Mouse (Mus musculus) neural tube, embryonic 12.5 days (tissue): Measurements from ENCODE around the gene Nt5c1a. TPM values are rescaled to one million over a fixed set of nuclear protein-coding genes. Genes with fewer than 3 reads are reported as not detected.

Experiments
- ATAC-seq: fragments of 200-750 bp; cut with Nextera tagmentation; 2 replicates; pipeline ENCODE4 v1.8.0; 2017; ENCODE audit warnings: low read depth, mild to moderate bottlenecking, moderate TSS enrichment, moderate library complexity; ENCODE audit not compliant: low FRiP score
- H3K27ac ChIP-seq: fragments of 300-500 bp; sonication (generic); 2 replicates; pipeline ENCODE4 v1.5.1; 2016
- H3K27me3 ChIP-seq: fragments of 300-500 bp; sonication (generic); replicated peaks from 2 replicates; pipeline ENCODE4 v1.6.1; 2016; ENCODE audit warnings: mild to moderate bottlenecking
- H3K36me3 ChIP-seq: fragments of 300-500 bp; sonication (generic); 2 replicates; pipeline ENCODE4 v1.6.1; 2016; ENCODE audit warnings: mild to moderate bottlenecking
- H3K4me1 ChIP-seq: fragments of 300-500 bp; sonication (generic); 2 replicates; pipeline ENCODE4 v1.6.1; 2016
- H3K4me2 ChIP-seq: fragments of 300-500 bp; sonication (generic); replicated peaks from 2 replicates; pipeline ENCODE4 v1.6.1; 2016; ENCODE audit warnings: mild to moderate bottlenecking
- H3K4me3 ChIP-seq: fragments of 300-500 bp; sonication (generic); 2 replicates; pipeline ENCODE4 v1.5.1; 2016
- H3K9ac ChIP-seq: fragments of 300-500 bp; sonication (generic); 2 replicates; pipeline ENCODE4 v1.6.1; 2016; ENCODE audit warnings: mild to moderate bottlenecking
- H3K9me3 ChIP-seq: fragments of 300-500 bp; sonication (generic); 2 replicates; pipeline ENCODE4 v1.6.1; 2016; ENCODE audit warnings: mild to moderate bottlenecking
- WGBS: fragments of 180-500 bp; shearing (Covaris S2); methylation state at CpG from one replicate; pipeline ENCODE4 v1.1.7; 2016; 5-methylcytosine and 5-hydroxymethylcytosine counted together
- polyA plus RNA-seq: library from polyadenylated mRNA; unstranded; fragments of >200 nt; fragmentation: Nextera tagmentation; extraction: Ambion mirVana; gene quantifications from 2 replicates; pipeline ENCODE4 v1.2.1, GENCODE M21; 2016

Gene Nt5c1a
- polyA plus RNA-seq, 1 experiment from 2014 or later = 0.15 TPM

- no peak overlapping the region for H3K4me2 ChIP-seq
- no peak overlapping the region for H3K9ac ChIP-seq
- no peak for ATAC-seq
- no peaks in the 10 kb centered on the region for H3K9me3 ChIP-seq
- 0 out of 2 replicates have a peak, but pooled peaks cover 5% of the 10 kb centered on the region for H3K27me3 ChIP-seq
- no peak overlapping the region for H3K4me3 ChIP-seq
- WGBS = 95% methylated on average over 9 of the region's 9 CpGs
- no peaks in the 10 kb centered on the region for H3K4me1 ChIP-seq
- H3K27ac ChIP-seq = no peak overlapping the region
- no peaks in the 10 kb centered on the region for H3K36me3 ChIP-seq
Observed at GRCm38 (mm10) chr4:123213975-123214374, 12.7 kb downstream of the Nt5c1a start.

- Histone ChIP-seq H3K36me3 (no peaks in the 10 kb centered on the region), H3K9ac (no peak overlapping the region), H3K4me3 (no peak overlapping the region), H3K9me3 (no peaks in the 10 kb centered on the region), H3K4me1 (no peaks in the 10 kb centered on the region), H3K27ac (no peak overlapping the region), H3K4me2 (no peak overlapping the region), H3K27me3 (0 out of 2 replicates have a peak, but pooled peaks cover 5% of the 10 kb centered on the region)
- ATAC-seq = no peak
- WGBS = 73% methylated on average over 1 of the region's 1 CpGs
Observed at GRCm38 (mm10) chr4:123215367-123215766, 14.1 kb downstream of the Nt5c1a start.

GRCm38 (mm10) chr4:123216782-123217181 lies 15.5 kb downstream of the Nt5c1a start:
- Histone ChIP-seq H3K27ac (no peak overlapping the region), H3K27me3 (0 out of 2 replicates have a peak, but pooled peaks cover 5% of the 10 kb centered on the region), H3K36me3 (no peaks in the 10 kb centered on the region), H3K4me2 (no peak overlapping the region), H3K4me1 (no peaks in the 10 kb centered on the region), H3K9ac (no peak overlapping the region), H3K4me3 (no peak overlapping the region), H3K9me3 (no peaks in the 10 kb centered on the region)
- ATAC-seq = no peak
- 16% methylated on average over 1 of the region's 1 CpGs for WGBS

- H3K4me1 ChIP-seq = no peaks in the 10 kb centered on the region
- H3K4me3 ChIP-seq = no peak overlapping the region
- H3K9ac ChIP-seq = no peak overlapping the region
- H3K36me3 ChIP-seq = no peaks in the 10 kb centered on the region
- 73% methylated on average over 15 of the region's 15 CpGs for WGBS
- H3K27ac ChIP-seq = no peak overlapping the region
- H3K27me3 ChIP-seq = 0 out of 2 replicates have a peak, but pooled peaks cover under 1% of the 10 kb centered on the region
- H3K4me2 ChIP-seq = no peak overlapping the region
- peak; percentile 85; the same call in 1 of the 2 replicates for ATAC-seq
- no peaks in the 10 kb centered on the region for H3K9me3 ChIP-seq
Observed at GRCm38 (mm10) chr4:123219720-123220357, 18.5 kb downstream of the Nt5c1a start.

- H3K9me3 ChIP-seq = no peaks in the 10 kb centered on the region
- H3K27ac ChIP-seq = no peak overlapping the region
- H3K4me1 ChIP-seq = 0 out of 2 replicates have a peak, but pooled peaks cover 1% of the 10 kb centered on the region
- WGBS = 77% methylated on average over 4 of the region's 4 CpGs
- no peak overlapping the region for H3K4me3 ChIP-seq
- no peaks in the 10 kb centered on the region for H3K36me3 ChIP-seq
- no peak for ATAC-seq
- no peak overlapping the region for H3K4me2 ChIP-seq
- H3K9ac ChIP-seq = no peak overlapping the region
- no peaks in the 10 kb centered on the region for H3K27me3 ChIP-seq
Observed at GRCm38 (mm10) chr4:123220637-123221036, 19.3 kb downstream of the Nt5c1a start.

GRCm38 (mm10) chr4:123223309-123223708 lies 22.0 kb downstream of the Nt5c1a start:
- Histone ChIP-seq H3K9ac (no peak overlapping the region), H3K4me2 (no peak overlapping the region), H3K27me3 (no peaks in the 10 kb centered on the region), H3K36me3 (no peaks in the 10 kb centered on the region), H3K9me3 (no peaks in the 10 kb centered on the region), H3K27ac (no peak overlapping the region), H3K4me3 (no peak overlapping the region), H3K4me1 (peaks cover 15% of the 10 kb centered on the region)
- 52% methylated on average over 3 of the region's 3 CpGs for WGBS
- no peak for ATAC-seq

GRCm38 (mm10) chr4:123225718-123226403 lies 24.6 kb downstream of the Nt5c1a start:
- H3K9ac ChIP-seq = no peak overlapping the region

GRCm38 (mm10) chr4:123227707-123228106 lies 26.4 kb downstream of the Nt5c1a start:
- no peak overlapping the region for H3K4me2 ChIP-seq
- peaks cover 7% of the 10 kb centered on the region for H3K27me3 ChIP-seq
- H3K27ac ChIP-seq = no peak overlapping the region
- H3K36me3 ChIP-seq = no peaks in the 10 kb centered on the region
- no peak for ATAC-seq
- peaks cover 20% of the 10 kb centered on the region for H3K4me1 ChIP-seq
- no peak overlapping the region for H3K4me3 ChIP-seq
- 42% methylated on average over 4 of the region's 4 CpGs for whole genome bisulfite sequencing
- no peaks in the 10 kb centered on the region for H3K9me3 ChIP-seq
- H3K9ac ChIP-seq = no peak overlapping the region

More at GRCm38 (mm10) chr4:123225718-123226403, 24.6 kb downstream of the Nt5c1a start:
- H3K9me3 ChIP-seq = no peaks in the 10 kb centered on the region
- no peak overlapping the region for H3K4me3 ChIP-seq
- H3K4me2 ChIP-seq = no peak overlapping the region
- no peak for ATAC-seq
- H3K4me1 ChIP-seq = peaks cover 20% of the 10 kb centered on the region
- no peaks in the 10 kb centered on the region for H3K27me3 ChIP-seq
- WGBS = 70% methylated on average over 10 of the region's 10 CpGs
- H3K27ac ChIP-seq = no peak overlapping the region
- no peaks in the 10 kb centered on the region for H3K36me3 ChIP-seq

- peaks cover 13% of the 10 kb centered on the region for H3K27me3 ChIP-seq
- H3K4me2 ChIP-seq = no peak overlapping the region
- peaks cover 25% of the 10 kb centered on the region for H3K4me1 ChIP-seq
- WGBS = 48% methylated on average over 2 of the region's 2 CpGs
- ATAC-seq = no peak
- H3K9ac ChIP-seq = no peak overlapping the region
- H3K27ac ChIP-seq = no peak overlapping the region
- no peak overlapping the region for H3K4me3 ChIP-seq
- H3K36me3 ChIP-seq = no peaks in the 10 kb centered on the region
- H3K9me3 ChIP-seq = no peaks in the 10 kb centered on the region
Observed at GRCm38 (mm10) chr4:123228270-123228669, 27.0 kb downstream of the Nt5c1a start.

GRCm38 (mm10) chr4:123229166-123229565 lies 27.9 kb downstream of the Nt5c1a start:
- ATAC-seq = no peak
- Histone ChIP-seq H3K4me2 (no peak overlapping the region), H3K4me1 (peaks cover 34% of the 10 kb centered on the region), H3K27ac (no peak overlapping the region), H3K9me3 (no peaks in the 10 kb centered on the region), H3K9ac (no peak overlapping the region), H3K36me3 (no peaks in the 10 kb centered on the region), H3K4me3 (no peak overlapping the region), H3K27me3 (peaks cover 22% of the 10 kb centered on the region)
- WGBS = 57% methylated on average over 11 of the region's 11 CpGs

GRCm38 (mm10) chr4:123232841-123233240 lies 31.5 kb downstream of the Nt5c1a start:
- H3K27ac ChIP-seq = no peak overlapping the region
- no peak overlapping the region for H3K9ac ChIP-seq
- H3K4me1 ChIP-seq = peaks cover 33% of the 10 kb centered on the region
- no peak overlapping the region for H3K4me3 ChIP-seq
- H3K4me2 ChIP-seq = peak overlapping the region; percentile 83
- no peaks in the 10 kb centered on the region for H3K36me3 ChIP-seq
- H3K9me3 ChIP-seq = no peaks in the 10 kb centered on the region
- no peak for ATAC-seq
- WGBS = 52% methylated on average over 3 of the region's 3 CpGs
- H3K27me3 ChIP-seq = peaks cover 33% of the 10 kb centered on the region

GRCm38 (mm10) chr4:123233492-123234084 lies 32.3 kb downstream of the Nt5c1a start, which contains the start of gene Heyl:
Heyl (plus strand) TSS chr4:123233556.
- peak within 1 kb of the TSS; percentile 38 for H3K4me3 ChIP-seq
- WGBS = 2% methylated on average over 52 of the region's 52 CpGs
- peaks cover 26% of the 10 kb centered on the region for H3K4me1 ChIP-seq
- peak; percentile 37; the same call in 1 of the 2 replicates for ATAC-seq
- peak within 1 kb of the TSS; percentile 54 for H3K9ac ChIP-seq
- no peaks in the 10 kb centered on the region for H3K36me3 ChIP-seq
- H3K27ac ChIP-seq = no peak within 1 kb of the TSS
- no peaks in the 10 kb centered on the region for H3K9me3 ChIP-seq
- H3K27me3 ChIP-seq = peaks cover 33% of the 10 kb centered on the region
- peak within 1 kb of the TSS; percentile 83 for H3K4me2 ChIP-seq
